Mouse (Mus musculus): ENCODE results near the gene Fam160a2. TPM values are rescaled to one million over a fixed set of nuclear protein-coding genes. Genes with fewer than 3 reads are reported as not detected.

Fam160a2 gene
- total RNA-seq (2014; fragmentation: Nextera tagmentation) (24.6 and 31.9 TPM in 2 replicates), total RNA-seq (2017) (9.8 and 15.1 TPM in 2 replicates)

- ATAC-seq (replicated peaks; ENCODE audit: low FRiP score, low TSS enrichment, poor library complexity, severe bottlenecking), result peak; percentile 96
Measured at GRCm38 (mm10) chr7:105399935-105400624, at the start of gene Fam160a2. Gene Fam160a2, minus strand, starts transcription at chr7:105400054.

- no peak for ATAC-seq (replicated peaks; ENCODE audit: low FRiP score, low TSS enrichment, poor library complexity, severe bottlenecking)
Measured at GRCm38 (mm10) chr7:105445076-105445475, 45.2 kb upstream of the Fam160a2 start.

- no peak for ATAC-seq (replicated peaks; ENCODE audit: low FRiP score, low TSS enrichment, poor library complexity, severe bottlenecking)
Measured at GRCm38 (mm10) chr7:105441426-105441825, 41.6 kb upstream of the Fam160a2 start.

GRCm38 (mm10) chr7:105437979-105438772, 38.3 kb upstream of the Fam160a2 start:
- ATAC-seq (replicated peaks; ENCODE audit: low FRiP score, low TSS enrichment, poor library complexity, severe bottlenecking), result no peak

- no peak for ATAC-seq (replicated peaks; ENCODE audit: low FRiP score, low TSS enrichment, poor library complexity, severe bottlenecking)
Measured at GRCm38 (mm10) chr7:105434798-105435197, 34.9 kb upstream of the Fam160a2 start.

- no peak for ATAC-seq (replicated peaks; ENCODE audit: low FRiP score, low TSS enrichment, poor library complexity, severe bottlenecking)
Measured at GRCm38 (mm10) chr7:105433859-105434258, 34.0 kb upstream of the Fam160a2 start.

GRCm38 (mm10) chr7:105432058-105432457, 32.2 kb upstream of the Fam160a2 start:
- no peak for ATAC-seq (replicated peaks; ENCODE audit: low FRiP score, low TSS enrichment, poor library complexity, severe bottlenecking)

GRCm38 (mm10) chr7:105426051-105426450, 26.2 kb upstream of the Fam160a2 start:
- ATAC-seq (replicated peaks; ENCODE audit: low FRiP score, low TSS enrichment, poor library complexity, severe bottlenecking), result no peak

- no peak for ATAC-seq (replicated peaks; ENCODE audit: low FRiP score, low TSS enrichment, poor library complexity, severe bottlenecking)
Measured at GRCm38 (mm10) chr7:105425424-105426043, 25.7 kb upstream of the Fam160a2 start, which contains the start of gene Cckbr. Gene Cckbr, plus strand, starts transcription at chr7:105425731.

- ATAC-seq (replicated peaks; ENCODE audit: low FRiP score, low TSS enrichment, poor library complexity, severe bottlenecking), result no peak
Measured at GRCm38 (mm10) chr7:105424368-105424767, 24.5 kb upstream of the Fam160a2 start.

- ATAC-seq (replicated peaks; ENCODE audit: low FRiP score, low TSS enrichment, poor library complexity, severe bottlenecking), result no peak
Measured at GRCm38 (mm10) chr7:105420903-105421302, 21.0 kb upstream of the Fam160a2 start.

- ATAC-seq (replicated peaks; ENCODE audit: low FRiP score, low TSS enrichment, poor library complexity, severe bottlenecking), result no peak
Measured at GRCm38 (mm10) chr7:105418106-105418505, 18.3 kb upstream of the Fam160a2 start.

- ATAC-seq (replicated peaks; ENCODE audit: low FRiP score, low TSS enrichment, poor library complexity, severe bottlenecking), result no peak
Measured at GRCm38 (mm10) chr7:105416529-105416928, 16.7 kb upstream of the Fam160a2 start.

- ATAC-seq (replicated peaks; ENCODE audit: low FRiP score, low TSS enrichment, poor library complexity, severe bottlenecking), result no peak
Measured at GRCm38 (mm10) chr7:105414385-105414784, 14.5 kb upstream of the Fam160a2 start.

GRCm38 (mm10) chr7:105411874-105412632, 12.2 kb upstream of the Fam160a2 start:
- peak; percentile 88 for ATAC-seq (replicated peaks; ENCODE audit: low FRiP score, low TSS enrichment, poor library complexity, severe bottlenecking)

- ATAC-seq (replicated peaks; ENCODE audit: low FRiP score, low TSS enrichment, poor library complexity, severe bottlenecking), result no peak
Measured at GRCm38 (mm10) chr7:105406322-105406721, 6.5 kb upstream of the Fam160a2 start.

GRCm38 (mm10) chr7:105404268-105404667, 4.4 kb upstream of the Fam160a2 start, which contains the start of gene Cnga4:
Gene Cnga4, plus strand, starts transcription at chr7:105404568.
- no peak for ATAC-seq (replicated peaks; ENCODE audit: low FRiP score, low TSS enrichment, poor library complexity, severe bottlenecking)

GRCm38 (mm10) chr7:105399058-105399934, 558 bp downstream of the Fam160a2 start:
- peak; percentile 24 for ATAC-seq (replicated peaks; ENCODE audit: low FRiP score, low TSS enrichment, poor library complexity, severe bottlenecking)
